ENCODE assay signal across 28 mouse cellular contexts in genomic region chr6:83614469-83614868, GRCm38 (mm10). TPM values are rescaled to one million over a fixed set of nuclear protein-coding genes. Genes with fewer than 3 reads are reported as not detected.
"Had no signal": no experiment of that assay in that cellular context is flagged by ENCODE, and none has a peak within 500 bp of the region (broad histone marks: within the 10 kb centered on the region; RNA-seq: fewer than 3 reads in every experiment).

No protein-coding gene starts in this region.

- DNase-seq: kidney, adult 8-10 months; kidney, postnatal 10 days; kidney, postnatal 36 days; layer of hippocampus, postnatal 36 days; liver, postnatal 0 days; lung, postnatal 14 days; lung, postnatal 4 days; midbrain, embryonic 14.5 days; right cerebral cortex, postnatal 14 days; right cerebral cortex, postnatal 4 days; thymus, adult 18-20 months; thymus, postnatal 36 days had no signal

- H3K4me1 ChIP-seq: kidney, embryonic 15.5 days had no signal

- H3K27ac ChIP-seq: kidney, embryonic 15.5 days; left cerebral cortex, adult 2 months; limb, embryonic 12.5 days; limb, embryonic 15.5 days; liver, embryonic 14.5 days had no signal

- H3K36me3 ChIP-seq: kidney, embryonic 15.5 days; limb, embryonic 12.5 days; limb, embryonic 15.5 days had no signal

- H3K4me2 ChIP-seq: kidney, embryonic 15.5 days; limb, embryonic 12.5 days; limb, embryonic 15.5 days; liver, embryonic 11.5 days; midbrain, embryonic 11.5 days had no signal

- H3K9ac ChIP-seq: kidney, embryonic 15.5 days; limb, embryonic 12.5 days; limb, embryonic 15.5 days; liver, embryonic 14.5 days; liver, postnatal 0 days had no signal

- H3K9me3 ChIP-seq: kidney, embryonic 15.5 days; limb, embryonic 12.5 days; limb, embryonic 15.5 days had no signal

- H3K4me3 ChIP-seq: kidney, embryonic 15.5 days; left cerebral cortex, adult 2 months; limb, embryonic 12.5 days; limb, embryonic 15.5 days had no signal

- ATAC-seq: liver, postnatal 0 days had no signal

RNA-seq across cellular contexts. Expression of gene Clec4f, which starts 41.5 kb away (rescaled TPM):
- total RNA-seq: layer of hippocampus, adult 8-10 months; layer of hippocampus, postnatal 10 days; layer of hippocampus, postnatal 36 days; left cerebral cortex, adult 2 months; left cerebral cortex, postnatal 36 days; megakaryocyte progenitor cell, adult 5-6 weeks; megakaryocyte-erythroid progenitor cell, adult 5-6 weeks; midbrain, postnatal 0 days had no signal
- polyA plus RNA-seq: limb, embryonic 12.5 days; limb, embryonic 15.5 days; midbrain, embryonic 11.5 days; neural tube, embryonic 11.5 days; stomach, embryonic 14.5 days; urinary bladder, adult 2 months had no signal
